Mouse (Mus musculus) frontal cortex, adult 2 months (tissue): ENCODE results near the gene Lrrfip1. TPM values are rescaled to one million over a fixed set of nuclear protein-coding genes. Genes with fewer than 3 reads are reported as not detected.

Experiments used
- DNase-seq, 2 experiments: peaks; one replicate each; pipeline ENCODE4 v3.0.0; 2022; ENCODE audit warnings: low spot score in 1 of 2; ENCODE audit errors: extremely low spot score in 1 of 2
- polyA plus RNA-seq: library from polyadenylated mRNA; depleted of rRNA; stranded (reverse); fragments of >200 nt; gene quantifications from 2 replicates; pipeline ENCODE4 v1.2.3, GENCODE M21; 2012

Lrrfip1 gene
- polyA plus RNA-seq, 1 experiment, result 85.8 TPM

DNA sequence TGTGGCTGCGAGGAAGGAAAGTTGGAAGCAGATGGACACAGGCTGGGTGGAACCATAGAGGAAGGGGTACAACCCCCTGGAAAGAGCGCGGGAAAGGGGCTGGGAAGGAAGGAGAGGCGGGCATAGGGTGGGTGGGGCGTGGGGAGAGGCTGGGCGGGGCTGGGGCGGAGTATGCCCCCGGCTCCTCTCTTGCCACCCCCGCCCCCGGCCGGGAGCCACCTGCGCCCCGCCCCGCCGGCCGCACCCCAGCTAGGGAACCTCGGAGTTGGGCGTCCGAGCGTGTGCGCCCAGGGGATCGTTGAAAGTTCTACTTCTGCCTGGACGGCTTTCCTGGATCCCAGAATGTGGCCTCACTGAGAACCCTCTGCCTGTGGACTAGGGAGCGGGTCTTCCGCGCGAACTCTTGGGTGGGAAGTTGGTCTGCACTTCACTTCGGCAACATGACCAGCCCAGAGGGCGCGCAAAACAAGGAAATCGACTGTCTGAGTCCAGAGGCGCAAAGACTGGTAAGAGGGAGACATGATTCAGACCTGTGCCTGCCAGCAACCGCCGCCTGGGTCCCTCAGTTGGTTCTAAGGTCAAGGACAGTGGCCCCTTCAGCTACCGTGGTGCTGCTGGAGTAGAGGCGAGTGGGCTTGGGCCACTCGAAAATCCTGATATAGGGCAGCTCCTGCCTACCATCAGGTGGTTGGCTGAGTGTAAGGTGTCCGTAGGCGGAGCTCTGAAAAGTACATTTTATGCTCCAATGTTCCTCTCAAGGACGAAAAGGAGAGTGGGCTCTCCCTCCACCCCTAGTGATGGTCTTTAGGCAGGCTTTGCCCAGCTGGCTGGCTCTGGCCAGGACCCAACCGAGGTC lies 54.9 kb downstream of the Lrrfip1 start:
- DNase-seq, result no peak

DNA sequence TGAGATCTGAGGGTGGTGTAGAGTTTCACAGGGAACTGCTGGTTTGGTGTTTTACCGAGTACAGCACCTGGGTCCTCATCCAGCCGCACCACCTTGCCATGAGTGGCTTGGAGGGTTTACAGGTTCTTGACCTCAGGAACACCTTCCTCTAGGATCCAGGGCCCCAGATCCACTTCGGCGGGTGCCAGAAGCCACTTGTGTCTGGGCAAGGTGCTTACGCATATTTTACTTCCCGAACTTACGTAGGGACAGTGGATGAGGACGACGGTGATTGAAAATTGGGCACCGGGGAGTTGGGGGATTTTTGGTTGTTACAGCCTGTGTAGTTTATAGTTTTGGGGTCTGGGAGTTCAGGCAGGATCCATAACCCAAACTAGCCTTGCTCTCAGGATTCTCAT lies 55.5 kb downstream of the Lrrfip1 start:
- no peak for DNase-seq

DNA sequence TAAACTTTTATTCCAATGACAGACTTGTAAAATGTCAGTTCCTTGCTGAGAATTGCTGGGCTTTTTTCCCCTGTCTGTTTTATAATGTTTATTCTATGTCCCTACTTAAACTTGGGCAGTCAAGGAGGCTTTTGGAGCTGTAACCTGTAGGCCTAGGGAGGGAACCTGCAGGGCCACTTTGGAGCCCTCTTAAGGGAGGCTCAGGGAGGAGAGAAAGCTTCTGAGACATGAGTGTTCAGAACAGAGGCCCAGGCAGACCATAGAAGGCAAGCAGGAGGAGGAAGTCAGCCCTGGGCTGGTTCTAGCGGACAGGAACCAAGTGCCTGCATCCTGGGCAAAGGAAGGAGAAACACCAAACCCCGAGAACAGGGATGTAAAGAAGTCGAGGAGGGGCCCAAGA lies 56.3 kb downstream of the Lrrfip1 start:
- DNase-seq, result no peak

DNA sequence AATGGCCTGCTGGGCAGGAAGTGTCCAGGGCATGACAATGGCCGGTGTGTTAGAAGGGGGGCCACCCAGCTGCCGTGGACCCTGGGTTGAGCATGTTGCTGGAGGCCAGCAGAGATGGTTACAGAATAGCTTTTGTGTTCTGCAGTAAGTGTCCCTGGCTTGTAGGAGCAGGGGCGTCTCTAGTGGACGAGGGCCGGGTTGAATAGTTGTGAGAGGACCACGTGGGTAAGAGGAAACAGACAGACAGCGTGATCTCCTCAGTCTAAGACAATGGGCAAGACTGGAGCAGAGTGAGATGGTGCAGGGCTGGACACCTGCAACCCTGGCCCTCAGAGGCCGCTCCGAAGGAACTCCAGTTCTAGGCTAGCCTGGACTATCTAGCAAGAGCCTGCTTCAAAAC lies 57.2 kb downstream of the Lrrfip1 start:
- DNase-seq, result no peak

DNA sequence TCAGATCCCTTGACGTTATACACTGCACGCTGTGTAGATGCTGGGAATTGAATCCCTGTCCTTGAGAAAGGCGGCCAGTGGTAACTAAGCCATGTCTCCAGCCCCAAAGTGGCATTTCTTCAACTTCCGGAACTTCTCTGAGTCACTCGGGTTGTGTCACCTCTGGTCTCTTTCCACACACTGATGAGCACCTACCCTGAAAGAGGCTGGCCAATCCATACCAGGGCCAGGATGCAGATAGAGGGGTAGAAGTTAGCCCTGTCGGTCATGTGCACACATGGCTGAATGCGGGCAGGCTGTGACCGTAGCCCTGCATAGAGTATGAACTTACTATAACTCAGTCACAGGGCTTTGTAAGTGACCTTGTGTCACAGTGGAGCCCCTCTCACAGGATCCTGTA lies 57.9 kb downstream of the Lrrfip1 start:
- DNase-seq, result no peak

DNA sequence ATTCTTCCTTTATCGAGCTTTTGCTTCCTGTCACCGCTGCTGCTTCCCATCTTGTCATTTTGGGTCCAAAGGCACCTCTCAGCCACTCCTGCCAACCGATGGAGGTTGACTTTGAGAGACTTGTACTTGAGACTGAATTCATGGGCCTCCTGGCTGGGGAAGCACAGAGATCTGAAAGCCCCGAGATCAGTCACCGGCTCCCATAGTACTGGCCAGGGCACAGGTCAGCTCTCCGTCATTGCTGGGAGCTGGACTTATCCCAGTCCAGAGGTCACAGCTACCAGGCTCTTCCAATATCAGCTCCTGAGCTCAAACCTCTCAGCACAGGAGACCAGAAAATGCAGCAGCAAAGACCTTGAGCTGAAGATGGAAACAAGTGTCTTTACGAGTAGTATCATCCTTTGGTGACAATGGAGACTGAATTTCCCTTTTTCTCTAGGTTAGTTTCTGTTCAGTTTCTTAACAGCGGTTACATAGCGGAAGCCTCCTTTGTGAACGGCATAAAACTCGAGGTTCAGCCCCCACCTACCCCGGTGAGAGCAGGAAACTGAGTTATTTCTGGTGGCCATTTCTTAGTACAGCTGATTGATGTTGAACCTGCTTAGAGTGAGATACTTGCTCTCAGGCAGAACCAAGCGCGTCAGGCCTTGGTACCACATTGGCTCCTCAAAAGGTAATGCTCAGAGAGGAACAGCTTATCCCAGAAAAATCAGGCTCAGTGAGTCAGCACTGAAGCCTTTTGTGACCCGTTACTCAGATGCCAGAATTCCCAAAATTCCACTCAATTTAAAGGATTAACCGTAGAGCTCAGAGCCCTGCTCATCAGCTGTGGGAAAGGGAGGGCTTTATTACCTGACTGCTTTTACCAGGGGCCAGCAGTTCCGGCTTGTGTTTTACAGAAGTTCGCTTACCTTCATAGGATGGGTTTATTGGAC lies 59.0 kb downstream of the Lrrfip1 start:
- no peak for DNase-seq

DNA sequence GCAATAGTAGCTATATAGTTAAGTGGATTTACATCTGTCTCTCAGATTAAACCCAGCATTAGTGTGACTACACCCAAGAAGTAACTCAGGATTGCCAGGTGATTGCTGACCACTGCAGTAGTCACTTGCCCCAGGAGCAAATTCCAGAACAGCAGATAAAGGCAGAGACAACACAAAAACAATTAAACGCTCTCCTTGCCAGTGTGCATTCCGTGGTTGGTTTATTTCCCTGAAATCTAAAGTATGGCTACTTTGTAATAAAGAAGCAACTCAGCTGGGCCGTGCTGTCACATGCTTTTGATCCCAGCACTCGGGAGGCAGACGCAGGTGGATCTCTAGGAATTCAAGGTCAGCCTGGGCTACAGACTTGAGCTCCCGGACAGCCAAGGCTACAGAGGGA lies 59.7 kb downstream of the Lrrfip1 start:
- DNase-seq, result no peak

DNA sequence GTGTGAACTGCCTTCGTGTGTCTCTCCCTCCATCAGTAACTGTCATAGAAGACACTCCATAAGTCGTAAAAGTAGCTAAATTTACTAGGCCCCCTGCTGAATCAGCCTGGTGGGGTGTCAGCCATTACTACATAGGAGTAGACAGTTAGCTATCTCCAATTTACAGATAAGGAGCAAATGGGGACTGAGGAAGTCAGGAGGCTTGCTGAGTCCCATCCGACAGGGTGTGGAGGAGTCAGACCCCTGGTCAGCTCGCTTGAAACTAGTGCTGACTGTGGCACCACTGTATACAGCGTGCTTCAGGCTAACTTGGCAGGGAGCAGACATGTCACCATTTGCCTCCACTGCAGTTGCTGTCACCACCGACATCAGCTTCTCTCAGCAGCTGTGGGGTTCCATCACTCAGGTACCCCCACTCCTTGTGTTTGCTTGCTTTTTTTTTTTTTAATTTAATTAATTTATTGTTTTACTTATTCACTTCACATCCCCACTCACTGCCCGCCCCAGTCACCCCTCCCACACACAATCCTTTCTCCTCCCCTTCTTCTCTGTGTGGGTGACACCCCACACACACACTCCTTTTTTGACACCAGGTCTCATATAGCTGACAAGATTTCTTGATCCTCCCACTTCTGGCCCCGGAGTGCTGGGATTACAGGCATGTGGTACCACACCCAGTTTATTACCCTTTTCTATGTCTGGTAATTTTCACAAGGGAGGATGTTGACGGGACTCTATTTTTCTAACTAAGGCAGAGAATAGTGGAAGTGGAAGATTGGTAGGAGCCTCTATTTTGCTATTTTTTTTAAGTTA lies 61.5 kb downstream of the Lrrfip1 start:
- no peak for DNase-seq

DNA sequence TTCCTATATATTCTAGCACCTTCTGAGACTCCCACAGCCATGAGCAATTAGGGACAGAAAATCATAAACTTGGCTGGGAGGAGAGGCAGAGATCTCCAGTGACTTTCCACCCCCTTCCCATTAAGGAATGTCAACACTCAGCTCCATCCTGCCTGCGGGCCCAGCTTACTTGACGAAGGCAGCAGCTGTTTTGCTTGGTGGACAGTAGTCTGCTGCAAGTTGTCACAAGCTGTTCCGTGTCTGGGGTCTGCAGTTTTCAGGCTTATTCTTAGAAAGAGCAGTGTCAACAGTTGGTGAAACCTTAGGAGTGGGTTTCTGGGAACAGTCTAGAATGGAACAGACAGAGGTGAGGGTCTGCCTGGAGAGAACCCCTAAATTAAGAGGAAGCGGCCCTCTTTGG lies 62.6 kb downstream of the Lrrfip1 start:
- DNase-seq, result no peak

DNA sequence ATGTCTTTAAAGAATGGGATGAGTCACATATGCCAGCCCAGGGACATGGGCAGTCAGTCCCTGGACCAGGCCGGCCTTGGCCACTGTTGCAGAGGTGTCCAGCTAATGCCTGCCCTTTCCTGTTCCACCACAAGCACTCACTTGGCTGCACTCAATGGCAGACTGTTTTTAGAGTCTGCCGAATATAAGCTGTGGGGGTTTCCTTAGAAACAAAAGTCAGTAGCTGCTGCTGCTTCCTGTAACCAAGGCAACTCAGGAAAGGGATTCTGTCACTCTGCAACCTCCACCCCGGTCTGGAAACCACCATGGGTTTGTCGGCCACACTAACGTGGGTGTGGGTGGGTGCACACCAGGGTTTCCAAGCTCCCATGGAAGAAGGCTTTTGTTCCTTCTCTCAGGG lies 63.8 kb downstream of the Lrrfip1 start:
- DNase-seq, result peak; percentile 77 to 86

DNA sequence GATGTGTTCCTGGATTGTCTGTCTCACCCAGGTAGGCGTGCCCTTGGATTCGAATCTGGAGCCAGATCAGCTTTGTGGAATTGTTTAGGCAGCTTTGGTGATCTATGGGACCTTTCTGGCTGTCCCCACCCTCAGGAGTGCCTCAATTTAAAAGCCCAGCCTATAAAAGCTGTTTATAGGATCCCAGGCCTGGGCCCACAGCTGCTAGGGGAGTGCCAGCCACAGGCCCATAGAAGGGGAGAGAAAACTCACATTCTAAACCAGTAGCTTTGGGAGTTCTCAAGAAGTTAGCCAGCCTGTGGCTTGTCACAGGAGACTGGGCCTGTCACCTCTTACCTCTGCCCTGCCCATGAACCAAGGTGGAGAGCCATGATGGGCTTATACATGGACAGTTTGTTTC lies 65.5 kb downstream of the Lrrfip1 start:
- DNase-seq, result no peak

DNA sequence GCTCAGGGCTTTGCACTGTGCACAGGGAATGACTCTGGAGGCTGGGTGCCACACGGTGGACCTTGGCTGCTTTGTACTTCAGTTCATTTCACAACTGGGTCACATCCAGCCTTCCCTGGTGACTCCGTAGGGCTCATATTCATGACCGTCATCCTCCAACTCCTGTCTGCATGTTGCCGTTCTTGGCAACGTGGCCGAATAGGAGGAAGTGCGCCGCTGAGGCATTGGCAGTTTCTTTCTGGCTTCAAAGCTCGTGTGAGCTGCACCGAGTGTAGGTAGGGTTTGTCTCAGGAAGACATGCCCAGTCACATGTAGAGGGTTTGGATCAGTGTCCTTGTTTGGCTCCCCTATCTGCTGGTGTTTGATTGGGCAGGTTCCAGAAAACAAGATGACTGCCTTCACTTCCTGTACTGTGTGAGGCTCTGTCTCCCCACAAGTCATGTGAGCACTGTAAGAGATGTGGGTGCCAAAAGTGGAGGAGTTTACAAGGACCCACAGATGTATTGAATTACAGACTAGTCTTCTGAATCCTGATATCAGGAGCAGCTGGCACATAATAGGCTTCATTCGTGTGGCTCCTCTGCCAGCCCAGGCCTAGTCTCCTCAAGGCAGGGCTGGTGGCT lies 66.5 kb downstream of the Lrrfip1 start:
- DNase-seq, result peak; percentile 39 to 70

DNA sequence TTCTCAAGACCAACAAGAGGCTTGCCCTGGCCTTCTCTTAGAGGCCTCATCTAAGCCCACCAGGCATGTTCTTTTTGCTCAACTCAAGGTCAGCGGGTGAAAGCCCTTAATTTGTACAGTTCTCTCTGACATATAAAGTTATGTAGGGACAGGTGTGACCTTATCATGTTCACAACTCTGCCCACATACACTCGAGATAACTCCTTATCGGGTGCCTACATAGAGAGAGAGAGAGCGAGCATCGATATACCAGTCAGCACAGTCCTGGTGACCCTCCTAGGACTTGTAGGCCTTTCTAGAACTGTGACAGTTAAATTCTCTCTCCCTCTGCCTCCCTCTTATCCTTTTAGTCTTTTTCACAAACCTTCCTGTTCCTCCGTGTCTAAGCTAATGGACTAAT lies 67.5 kb downstream of the Lrrfip1 start:
- no peak for DNase-seq

DNA sequence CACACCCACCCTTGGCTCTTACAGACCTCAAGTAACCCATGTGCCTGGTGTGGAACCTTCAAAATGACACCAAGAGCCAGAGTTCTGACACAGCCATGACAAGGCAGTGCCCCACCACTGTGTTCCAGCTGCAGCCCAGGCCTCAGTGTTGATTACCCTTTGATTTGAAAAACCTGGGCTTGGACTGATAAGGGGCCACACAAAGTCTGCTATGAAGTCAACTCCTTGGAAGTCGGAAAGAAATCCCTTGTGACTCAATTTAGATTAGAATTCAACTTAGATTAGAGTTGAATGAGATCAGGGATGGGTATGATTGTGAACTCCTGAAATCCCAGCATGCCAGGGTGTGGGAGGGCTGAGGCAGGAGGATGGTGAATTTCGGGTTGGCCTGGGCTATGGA lies 68.1 kb downstream of the Lrrfip1 start:
- DNase-seq, result no peak

DNA sequence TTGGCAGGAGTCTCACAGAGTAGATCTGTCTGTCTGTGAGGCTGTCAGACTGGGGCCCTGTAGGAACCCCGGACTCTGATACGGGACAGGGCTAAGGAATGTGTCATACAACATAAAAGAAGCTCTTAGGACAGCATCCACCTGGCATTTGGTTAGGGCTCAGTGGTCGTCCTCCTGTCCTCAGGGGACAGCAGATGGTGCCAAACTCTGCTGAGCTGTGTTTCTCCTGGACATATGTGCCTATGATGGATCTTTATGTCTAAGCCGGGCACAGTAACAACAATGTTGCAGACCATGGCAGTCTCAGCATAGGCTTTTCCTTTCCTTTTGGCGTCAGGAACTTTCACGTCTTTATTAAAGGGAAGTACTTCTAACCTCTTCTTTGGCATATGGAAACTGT lies 69.2 kb downstream of the Lrrfip1 start:
- no peak for DNase-seq

DNA sequence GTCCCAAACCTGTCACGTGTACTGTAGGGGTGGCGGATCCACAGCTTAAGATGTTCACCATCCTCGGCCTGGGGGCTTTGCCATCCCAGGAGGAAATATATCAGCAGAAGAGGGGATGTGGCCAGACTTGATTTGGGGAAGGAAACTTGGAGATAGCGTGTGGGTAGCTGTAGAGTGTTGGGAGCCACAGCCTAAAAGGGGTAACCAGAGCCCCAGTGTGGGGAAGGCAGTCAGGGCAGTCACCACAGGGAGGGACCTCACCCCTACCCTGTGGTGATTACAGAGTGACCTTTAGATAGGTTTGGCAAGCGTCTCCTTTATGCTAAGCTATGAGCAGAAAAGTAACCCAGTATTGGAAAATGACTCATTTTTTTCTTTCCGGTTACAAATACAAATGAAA lies 71.0 kb downstream of the Lrrfip1 start:
- DNase-seq, result no peak

DNA sequence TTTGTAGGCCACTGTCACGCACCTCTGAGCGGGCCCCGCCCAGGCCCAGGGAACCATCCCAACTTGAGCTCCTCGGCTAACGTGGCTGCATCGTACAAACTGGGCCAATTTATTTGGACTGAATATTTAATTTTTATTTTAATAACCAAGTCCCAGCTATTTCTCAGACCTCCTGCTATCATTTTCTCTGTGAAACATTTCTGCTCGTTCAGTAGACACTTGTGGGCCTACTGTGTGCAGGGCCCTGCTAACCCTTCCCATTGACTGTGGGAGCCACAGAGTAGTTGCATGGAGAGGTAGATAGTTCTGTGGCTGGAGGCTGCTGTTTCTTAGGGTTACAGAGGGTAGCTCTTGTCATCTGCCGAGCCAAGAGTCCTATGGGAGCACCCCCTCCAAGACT lies 72.0 kb downstream of the Lrrfip1 start:
- DNase-seq, result no peak

DNA sequence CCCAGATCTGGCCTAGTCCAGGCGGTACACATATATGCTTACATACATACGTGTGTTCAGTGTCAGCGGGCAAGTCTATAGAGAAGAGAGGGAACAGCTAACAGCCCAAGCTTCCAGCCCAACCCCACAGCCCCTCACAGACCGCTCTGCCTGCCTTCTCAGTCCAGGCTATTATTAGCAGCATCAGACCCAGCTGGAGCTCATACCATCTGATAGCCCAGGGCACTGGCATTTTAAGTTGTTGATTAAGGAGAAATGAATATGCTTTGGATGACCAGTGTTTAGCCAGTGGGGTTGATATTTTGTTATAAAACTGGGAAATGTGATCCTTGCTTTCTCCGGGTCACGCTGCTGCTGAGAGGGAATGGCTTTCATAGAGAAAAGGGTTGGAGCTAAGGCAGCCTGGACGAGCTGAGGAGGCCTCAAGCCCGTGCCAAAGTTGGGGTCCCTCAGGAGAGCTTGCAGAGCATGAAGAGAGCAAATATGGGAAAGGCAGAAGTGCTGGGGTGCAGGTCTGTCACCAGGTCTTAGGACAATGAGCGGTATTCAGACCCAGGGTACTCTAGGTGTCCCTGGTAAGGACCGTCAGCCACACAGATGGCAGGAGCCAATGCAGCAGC lies 73.2 kb downstream of the Lrrfip1 start:
- no peak for DNase-seq

DNA sequence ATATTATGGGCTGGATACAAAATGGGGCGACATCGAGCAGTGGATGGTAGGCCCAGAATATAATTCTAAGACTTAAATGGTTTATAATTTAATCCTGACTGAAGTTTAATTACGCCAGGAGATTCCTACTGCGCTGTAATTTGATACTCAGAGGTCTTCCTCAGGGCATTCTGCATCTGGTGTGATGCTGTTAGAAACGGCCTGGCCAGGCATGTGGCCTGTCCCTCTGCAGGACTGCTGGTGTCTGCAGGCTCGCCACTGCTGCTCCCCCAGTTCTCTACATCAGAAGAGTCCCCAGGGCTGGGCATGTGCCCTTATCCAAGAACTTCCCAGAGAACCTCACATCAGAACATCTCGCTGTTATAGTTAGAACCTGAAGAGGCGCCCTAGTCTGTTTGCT lies 78.4 kb downstream of the Lrrfip1 start:
- no peak for DNase-seq

DNA sequence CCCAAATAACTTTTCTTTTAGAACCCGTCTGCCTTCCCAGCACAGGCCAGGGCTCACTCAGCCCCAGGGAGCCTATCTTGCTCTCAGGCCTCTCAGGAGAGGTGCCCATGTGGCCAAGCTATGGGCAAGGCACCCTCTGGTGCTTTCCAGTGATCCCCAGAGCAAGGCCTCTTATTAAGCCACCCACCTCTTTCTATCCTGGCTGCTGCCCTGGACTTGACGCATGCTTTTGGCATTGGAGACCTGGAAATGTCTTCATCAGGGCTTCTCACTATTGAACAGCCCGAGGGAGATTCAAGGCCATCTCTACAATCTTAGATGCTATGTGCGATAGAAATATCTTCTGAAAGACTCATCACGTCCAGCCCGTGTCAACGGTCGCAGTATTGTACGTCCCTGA lies 78.9 kb downstream of the Lrrfip1 start:
- no peak for DNase-seq
